In genomic region chr17:75551512-75552400, GRCm38 (mm10) we compare ENCODE assay signal across 8 mouse cellular contexts. TPM values are rescaled to one million over a fixed set of nuclear protein-coding genes. Genes with fewer than 3 reads are reported as not detected.
DNase-seq lines count a peak whose midpoint lies in the region; ATAC-seq and TF ChIP-seq lines count a peak whose summit lies in the region.

Fam98a (minus strand) TSS chr17:75551946.

- peak within 1 kb of the TSS; percentile 82 for H3K9ac ChIP-seq in hindbrain, embryonic 13.5 days

- WGBS in hindbrain, embryonic 13.5 days = under 1% methylated on average over 56 of the region's 56 CpGs

- peaks cover 20% of the 10 kb centered on the region for H3K4me1 ChIP-seq in hindbrain, embryonic 13.5 days (replicated peaks)

- in situ Hi-C loops in Patski (cut with MboI; ENCODE audit: low pct_unique_long_range_greater_than_20kb) = no loop called here

- POLR2A ChIA-PET in Patski (lab: Charles Lee) = interaction anchor here (0.5 to 1.6 kb wide), 5 partner anchors 11 to 304 kb away, joined by 3 to 5 read pairs (median 3); no protein-coding TSS in a partner anchor

- H3K4me3 ChIP-seq in hindbrain, embryonic 13.5 days = peak within 1 kb of the TSS; percentile 85

- H3K27me3 ChIP-seq in Patski = no peaks in the 10 kb centered on the region
- H3K27me3 ChIP-seq in hindbrain, embryonic 13.5 days = no peaks in the 10 kb centered on the region

- peak; percentile 98 for ATAC-seq in Patski
- peak; percentile 99 for ATAC-seq in hindbrain, embryonic 13.5 days (ENCODE audit: low FRiP score)

- peak; percentile 49 for TF ChIP-seq CTCF in Patski (IDR thresholded peaks at IDR 0.05)

- CTCF ChIA-PET in Patski (lab: Charles Lee) = interaction anchor here (0.9 to 2.4 kb wide), 2 partner anchors 10 to 56 kb away, joined by 3 to 10 read pairs; no protein-coding TSS in a partner anchor

- peak; percentile 90 for DNase-seq in Patski (ENCODE audit: low read depth, low spot score)
- peak; percentile 99 for DNase-seq in cerebellum, postnatal 14 days
- DNase-seq in frontal cortex, postnatal 14 days (ENCODE audit: low spot score in 2 of 2) = peak; percentile 95
- DNase-seq in layer of hippocampus, postnatal 25 days (ENCODE audit: extremely low spot score in 1 of 2, low spot score in 1 of 2) = peak; percentile 91 to 96
- DNase-seq in lung, postnatal 25 days (ENCODE audit: low spot score) = peak; percentile 97
- peak; percentile 99 for DNase-seq in retina, embryonic 14.5 days (ENCODE audit: low spot score)
- DNase-seq in thymus, postnatal 4 days = peak; percentile 99

- peak within 1 kb of the TSS; percentile 80 for H3K4me2 ChIP-seq in hindbrain, embryonic 13.5 days

- H3K27ac ChIP-seq in hindbrain, embryonic 13.5 days = peak within 1 kb of the TSS; percentile 76

- peaks cover 7% of the 10 kb centered on the region for H3K36me3 ChIP-seq in hindbrain, embryonic 13.5 days

- H3K9me3 ChIP-seq in hindbrain, embryonic 13.5 days = no peaks in the 10 kb centered on the region

RNA-seq across cellular contexts. Expression of gene Fam98a, which starts in this region (rescaled TPM):
- 57.1 TPM for polyA plus RNA-seq in Patski (2021)
- polyA plus RNA-seq in hindbrain, embryonic 13.5 days (2015; fragmentation: Nextera tagmentation; extraction: Ambion mirVana) = 29.9 and 30.5 TPM in 2 replicates
- total RNA-seq in layer of hippocampus, postnatal 25 days (2021) = 10 to 100 TPM; 39.0 to 44.3 TPM

Comparison
In these comparisons a context has a peak if more than half of its experiments do, and no peak if none do; other contexts are left out.
1. Peak in every context shown above with its lines: DNase-seq, ATAC-seq, H3K4me3 ChIP-seq and H3K27ac ChIP-seq.